Mouse (Mus musculus): ENCODE measurements around the gene Pkm. TPM values are rescaled to one million over a fixed set of nuclear protein-coding genes. Genes with fewer than 3 reads are reported as not detected.

Gene Pkm
- polyA plus RNA-seq, 1 experiment = 408 TPM

GRCm38 (mm10) chr9:59723096-59723657 is 67.0 kb downstream of the Pkm start:
- no peaks in the 10 kb centered on the region for H3K4me1 ChIP-seq (ENCODE audit: control insufficient read depth, insufficient read depth, insufficient read length)
- H3K27ac ChIP-seq (ENCODE audit: insufficient read depth, low read length) = no peak overlapping the region
- no peaks in the 10 kb centered on the region for H3K27me3 ChIP-seq (ENCODE audit: control insufficient read depth, insufficient read depth, low read length)
- H3K36me3 ChIP-seq (ENCODE audit: control insufficient read depth, insufficient read depth, low read length) = no peaks in the 10 kb centered on the region
- WGBS = 23% methylated on average over 10 of the region's 10 CpGs
- H3K4me3 ChIP-seq (ENCODE audit: extremely low read depth, insufficient read depth, insufficient read length) = no peak overlapping the region
- TF ChIP-seq POLR2A (IDR thresholded peaks at IDR 0.05; ENCODE audit: low read depth, low read length) (no peak), CTCF (IDR thresholded peaks at IDR 0.05; ENCODE audit: extremely low read depth, insufficient read depth, insufficient read length, insufficient replicate concordance) (peak; percentile 72; the same call in 1 of the 2 replicates)
- peak; percentile 33 to 50 for DNase-seq (ENCODE audit: low read depth in 1 of 2, low spot score in 2 of 2)

- no peaks in the 10 kb centered on the region for H3K4me1 ChIP-seq (ENCODE audit: control insufficient read depth, insufficient read depth, insufficient read length)
- TF ChIP-seq POLR2A (IDR thresholded peaks at IDR 0.05; ENCODE audit: low read depth, low read length) (no peak), CTCF (IDR thresholded peaks at IDR 0.05; ENCODE audit: extremely low read depth, insufficient read depth, insufficient read length, insufficient replicate concordance) (no peak)
- no peak for DNase-seq (ENCODE audit: low read depth in 1 of 2, low spot score in 2 of 2)
- no peaks in the 10 kb centered on the region for H3K36me3 ChIP-seq (ENCODE audit: control insufficient read depth, insufficient read depth, low read length)
- no peak overlapping the region for H3K27ac ChIP-seq (ENCODE audit: insufficient read depth, low read length)
- H3K27me3 ChIP-seq (ENCODE audit: control insufficient read depth, insufficient read depth, low read length) = no peaks in the 10 kb centered on the region
- WGBS = 83% methylated on average over 8 of the region's 8 CpGs
- H3K4me3 ChIP-seq (ENCODE audit: extremely low read depth, insufficient read depth, insufficient read length) = no peak overlapping the region
Measured at GRCm38 (mm10) chr9:59723791-59724442, 67.7 kb downstream of the Pkm start.

- Histone ChIP-seq H3K4me1 (ENCODE audit: control insufficient read depth, insufficient read depth, insufficient read length) (no peaks in the 10 kb centered on the region), H3K27me3 (ENCODE audit: control insufficient read depth, insufficient read depth, low read length) (no peaks in the 10 kb centered on the region), H3K27ac (ENCODE audit: insufficient read depth, low read length) (no peak overlapping the region), H3K36me3 (ENCODE audit: control insufficient read depth, insufficient read depth, low read length) (no peaks in the 10 kb centered on the region), H3K4me3 (ENCODE audit: extremely low read depth, insufficient read depth, insufficient read length) (no peak overlapping the region)
- no peak for DNase-seq (ENCODE audit: low read depth in 1 of 2, low spot score in 2 of 2)
- TF ChIP-seq CTCF (IDR thresholded peaks at IDR 0.05; ENCODE audit: extremely low read depth, insufficient read depth, insufficient read length, insufficient replicate concordance) (no peak), POLR2A (IDR thresholded peaks at IDR 0.05; ENCODE audit: low read depth, low read length) (no peak)
- 73% methylated on average over 10 of the region's 10 CpGs for WGBS
Measured at GRCm38 (mm10) chr9:59725515-59725914, 69.3 kb downstream of the Pkm start.

- WGBS = 85% methylated on average over 11 of the region's 11 CpGs
- TF ChIP-seq POLR2A (IDR thresholded peaks at IDR 0.05; ENCODE audit: low read depth, low read length) (no peak), CTCF (IDR thresholded peaks at IDR 0.05; ENCODE audit: extremely low read depth, insufficient read depth, insufficient read length, insufficient replicate concordance) (no peak)
- H3K27ac ChIP-seq (ENCODE audit: insufficient read depth, low read length) = no peak overlapping the region
- H3K4me1 ChIP-seq (ENCODE audit: control insufficient read depth, insufficient read depth, insufficient read length) = no peaks in the 10 kb centered on the region
- no peaks in the 10 kb centered on the region for H3K27me3 ChIP-seq (ENCODE audit: control insufficient read depth, insufficient read depth, low read length)
- no peaks in the 10 kb centered on the region for H3K36me3 ChIP-seq (ENCODE audit: control insufficient read depth, insufficient read depth, low read length)
- no peak for DNase-seq (ENCODE audit: low read depth in 1 of 2, low spot score in 2 of 2)
- H3K4me3 ChIP-seq (ENCODE audit: extremely low read depth, insufficient read depth, insufficient read length) = no peak overlapping the region
Measured at GRCm38 (mm10) chr9:59727569-59728286, 71.6 kb downstream of the Pkm start.

Other genes with a start within 250 kb of the Pkm start
- 14.7 and 16.2 TPM in 2 replicates for gene Arih1, start 169.8 kb upstream of the Pkm start, polyA plus RNA-seq (2012; rRNA removed)
- gene Hexa, start 116.8 kb upstream of the Pkm start, polyA plus RNA-seq (2012; rRNA removed) = 72.4 and 89.5 TPM in 2 replicates
- 0.50 and 1.0 TPM in 2 replicates for gene Tmem202, start 116.5 kb upstream of the Pkm start, polyA plus RNA-seq (2012; rRNA removed)
- 0.07 TPM in 1 of 2 replicates, not detected in the other for gene Celf6, start 78.5 kb upstream of the Pkm start, polyA plus RNA-seq (2012; rRNA removed)
- gene Parp6, start 39.1 kb upstream of the Pkm start, polyA plus RNA-seq (2012; rRNA removed) = 15.6 and 16.3 TPM in 2 replicates
- 1.1 TPM in 2 replicates for gene Gramd2, start 23.8 kb downstream of the Pkm start, polyA plus RNA-seq (2012; rRNA removed)
- gene Senp8, start 94.3 kb downstream of the Pkm start, polyA plus RNA-seq (2012; rRNA removed) = 0.96 and 2.1 TPM in 2 replicates
- gene Myo9a, start 94.5 kb downstream of the Pkm start, polyA plus RNA-seq (2012; rRNA removed) = 2.2 and 2.6 TPM in 2 replicates